Mouse (Mus musculus) heart, postnatal 0 days (tissue): ENCODE data around the gene Cpsf7.

Experiments
- CTCF ChIP-seq: IDR thresholded peaks from 2 replicates; pipeline ENCODE4 v1.5.1; 2016; ENCODE audit warnings: antibody characterized with exemption, control low read depth, low read depth
- EP300 ChIP-seq: IDR thresholded peaks from 2 replicates; pipeline ENCODE4 v1.6.1; 2016; ENCODE audit warnings: antibody characterized with exemption, low read depth

- TF ChIP-seq CTCF, result no peak
- no peak for TF ChIP-seq EP300
Measured at GRCm38 (mm10) chr19:10561558-10562314, 36.7 kb downstream of the Cpsf7 start.
